Mouse (Mus musculus) T-helper 17 cell (primary cell): ENCODE results near the gene Rasgef1c.

Source experiments
- in situ Hi-C, 2 experiments: fragments of 300-600 bp; cut with MboI, MseI; formaldehyde crosslinking; loops; 1 replicate in 1 of 2; 2 replicates in 1 of 2; pipeline ENCODE4 v1.15.1; 2025; ENCODE audit warnings: high pct_unique_total_duplicates in 2 of 2

Gene Rasgef1c

GRCm38 (mm10) chr11:50018848-50019247 lies 117.2 kb downstream of the Rasgef1c start:
- in situ Hi-C loops, result no loop called here

- in situ Hi-C loops, result no loop called here
Observed at GRCm38 (mm10) chr11:50022085-50022484, 120.5 kb downstream of the Rasgef1c start.

GRCm38 (mm10) chr11:50024445-50024832 lies 122.8 kb downstream of the Rasgef1c start:
- in situ Hi-C loops, result no loop called here

GRCm38 (mm10) chr11:50024833-50025720 lies 123.4 kb downstream of the Rasgef1c start, which contains the start of gene Rnf130:
Gene Rnf130, plus strand, starts transcription at chr11:50025346.
- in situ Hi-C loops, result loop anchor here in 1 of 2 experiments (5.0 kb wide), 1 partner anchor 112 kb away; no protein-coding TSS in a partner anchor

- in situ Hi-C loops, result loop anchor here in 1 of 2 experiments (5.0 kb wide), 1 partner anchor 111 kb away; no protein-coding TSS in a partner anchor
Observed at GRCm38 (mm10) chr11:50025721-50026520, 124.3 kb downstream of the Rasgef1c start.

GRCm38 (mm10) chr11:50026521-50027090 lies 125.0 kb downstream of the Rasgef1c start:
- in situ Hi-C loops, result loop anchor here in 1 of 2 experiments (5.0 kb wide), 1 partner anchor 111 kb away; no protein-coding TSS in a partner anchor

- in situ Hi-C loops, result loop anchor here in 1 of 2 experiments (5.0 kb wide), 1 partner anchor 109 kb away; no protein-coding TSS in a partner anchor
Observed at GRCm38 (mm10) chr11:50028416-50028815, 126.8 kb downstream of the Rasgef1c start.
